Mouse (Mus musculus): Measurements from ENCODE around the gene Irx1. TPM values are rescaled to one million over a fixed set of nuclear protein-coding genes. Genes with fewer than 3 reads are reported as not detected.

The Irx1 gene
- polyA plus RNA-seq (2015; fragmentation: Nextera tagmentation; extraction: Ambion mirVana), result not detected in 2 replicates

DNA sequence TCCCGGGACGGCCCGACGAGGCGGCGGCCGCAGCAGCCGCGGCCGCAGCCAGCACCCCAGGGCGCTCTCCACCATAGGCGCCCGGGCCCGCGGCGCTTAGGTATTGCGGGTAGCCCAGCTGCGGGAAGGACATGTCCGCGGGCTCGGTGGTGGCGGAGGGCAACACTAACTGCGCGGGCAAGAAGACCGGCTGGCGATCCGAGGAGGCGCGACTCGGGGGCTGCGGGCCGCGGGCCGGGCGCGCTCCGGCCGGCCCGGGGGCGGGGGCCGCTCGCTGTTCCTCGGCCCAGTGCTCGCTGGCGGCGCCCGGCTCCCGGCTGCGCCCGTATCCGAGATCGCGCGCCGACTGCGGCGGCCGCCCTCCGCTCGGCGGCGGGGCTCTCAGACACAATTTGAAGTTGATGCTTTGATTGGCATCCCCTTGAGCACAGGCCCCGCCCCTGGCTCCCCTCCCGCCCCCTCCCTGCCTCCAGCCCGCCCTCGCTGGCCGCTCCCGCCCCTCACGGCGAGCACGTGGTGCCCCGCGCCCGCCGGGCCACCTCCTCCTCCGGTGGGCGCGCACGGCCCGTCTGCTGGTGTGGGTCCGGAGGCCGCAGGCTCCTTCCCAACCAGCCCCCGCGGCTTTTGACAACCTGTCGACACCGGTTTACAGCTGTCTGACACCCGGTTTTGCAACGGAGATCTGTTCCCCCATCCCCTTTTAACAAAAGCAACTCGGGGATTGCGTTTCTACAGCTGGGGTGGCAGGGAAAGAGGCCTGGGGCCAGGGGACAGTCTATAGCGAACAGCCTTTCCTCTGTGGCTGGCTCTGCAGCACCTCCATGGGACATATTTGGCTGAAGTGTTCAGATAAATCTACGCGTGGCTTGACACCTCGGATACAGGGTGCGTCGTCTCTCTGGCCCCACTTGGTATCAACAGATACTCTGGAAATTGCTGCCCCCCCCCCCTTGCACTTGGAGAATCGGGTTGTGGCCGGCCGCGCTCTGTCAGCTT is at the start of gene Irx1:
Gene Irx1 (minus strand): TSS at position 368 of the 996 bp plus-strand sequence.

